Comparison of ENCODE assay signal across 22 mouse cellular contexts in genomic region chr12:73521238-73521841, GRCm38 (mm10). TPM values are rescaled to one million over a fixed set of nuclear protein-coding genes. Genes with fewer than 3 reads are reported as not detected.
DNase-seq lines count a peak whose midpoint lies in the region; ATAC-seq lines count a peak whose summit lies in the region.
"Had no signal": no experiment of that assay in that cellular context is flagged by ENCODE, and none has a peak within 500 bp of the region (broad histone marks: within the 10 kb centered on the region; RNA-seq: fewer than 3 reads in every experiment).

No protein-coding gene starts in this region.

- H3K27me3 ChIP-seq in kidney, embryonic 14.5 days (ENCODE audit: control insufficient read depth, insufficient read depth, low read length): no peaks in the 10 kb centered on the region; the same call in none of the 2 replicates
- H3K27me3 ChIP-seq in embryonic facial prominence, embryonic 12.5 days: 0 out of 2 replicates have a peak, but pooled peaks cover 7% of the 10 kb centered on the region
- peaks cover 62% of the 10 kb centered on the region for H3K27me3 ChIP-seq in limb, embryonic 13.5 days

- H3K9me3 ChIP-seq in kidney, embryonic 14.5 days (ENCODE audit: control insufficient read depth, low read length): no peaks in the 10 kb centered on the region
- no peaks in the 10 kb centered on the region for H3K9me3 ChIP-seq in embryonic facial prominence, embryonic 12.5 days
- H3K9me3 ChIP-seq in limb, embryonic 13.5 days: peaks cover 4% of the 10 kb centered on the region; the same call in 1 of the 2 replicates
- H3K9me3 ChIP-seq: hindbrain, embryonic 12.5 days; midbrain, embryonic 10.5 days had no signal

- H3K36me3 ChIP-seq in kidney, embryonic 14.5 days (ENCODE audit: control insufficient read depth, insufficient read depth, low read length): no peaks in the 10 kb centered on the region
- no peaks in the 10 kb centered on the region for H3K36me3 ChIP-seq in embryonic facial prominence, embryonic 12.5 days
- H3K36me3 ChIP-seq in limb, embryonic 13.5 days: no peaks in the 10 kb centered on the region
- H3K36me3 ChIP-seq: hindbrain, embryonic 12.5 days; midbrain, embryonic 10.5 days had no signal

- no peak overlapping the region for H3K27ac ChIP-seq in kidney, embryonic 14.5 days (ENCODE audit: low read depth, low read length)
- 0 out of 2 replicates have a peak overlapping the region, but pooled peaks have one; percentile 1 for H3K27ac ChIP-seq in embryonic facial prominence, embryonic 12.5 days
- no peak overlapping the region; the same call in 1 of the 2 replicates for H3K27ac ChIP-seq in limb, embryonic 13.5 days
- H3K27ac ChIP-seq: hindbrain, embryonic 12.5 days; liver, embryonic 14.5 days; midbrain, embryonic 10.5 days had no signal

- no peak overlapping the region for H3K9ac ChIP-seq in kidney, embryonic 14.5 days (ENCODE audit: low read depth, low read length)
- no peak overlapping the region for H3K9ac ChIP-seq in embryonic facial prominence, embryonic 12.5 days
- no peak overlapping the region for H3K9ac ChIP-seq in limb, embryonic 13.5 days
- H3K9ac ChIP-seq: hindbrain, embryonic 12.5 days; liver, embryonic 14.5 days had no signal

- DNase-seq in kidney, postnatal 36 days: no peak
- DNase-seq in embryo, embryonic 10.5 days (ENCODE audit: low spot score): peak; percentile 79
- DNase-seq in liver: no peak
- no peak for DNase-seq in layer of hippocampus, postnatal 25 days (ENCODE audit: extremely low spot score in 1 of 2, low spot score in 1 of 2)
- no peak for DNase-seq in ovary, adult 18-20 months (ENCODE audit: low spot score)
- DNase-seq: adrenal gland, postnatal 25 days; B cell, adult 2 months; cerebellum, adult 8-10 months; heart, adult 18-20 months; layer of hippocampus, postnatal 36 days; lung, postnatal 14 days; right cerebral cortex, postnatal 4 days; thymus, adult 18-20 months had no signal

- H3K4me1 ChIP-seq in kidney, embryonic 14.5 days (ENCODE audit: control insufficient read depth, insufficient read depth, low read length): no peaks in the 10 kb centered on the region
- peaks cover 46% of the 10 kb centered on the region for H3K4me1 ChIP-seq in embryonic facial prominence, embryonic 12.5 days
- H3K4me1 ChIP-seq in limb, embryonic 13.5 days: peaks cover 65% of the 10 kb centered on the region

- no peak for ATAC-seq in kidney, embryonic 14.5 days (ENCODE audit: low FRiP score, low TSS enrichment)
- ATAC-seq in embryonic facial prominence, embryonic 12.5 days (ENCODE audit: insufficient number of reproducible peaks, insufficient read depth, low FRiP score, low TSS enrichment): no peak
- ATAC-seq in limb, embryonic 13.5 days (ENCODE audit: low FRiP score, low read depth): peak; percentile 37; the same call in 1 of the 2 replicates
- ATAC-seq: intestine, embryonic 16.5 days had no signal

- H3K4me3 ChIP-seq in kidney, embryonic 14.5 days (ENCODE audit: low read length): no peak overlapping the region
- H3K4me3 ChIP-seq in embryonic facial prominence, embryonic 12.5 days: no peak overlapping the region
- H3K4me3 ChIP-seq in limb, embryonic 13.5 days: no peak overlapping the region
- H3K4me3 ChIP-seq: hindbrain, embryonic 12.5 days; midbrain, embryonic 10.5 days had no signal

- peak overlapping the region; percentile 11; the same call in 1 of the 2 replicates for H3K4me2 ChIP-seq in kidney, embryonic 14.5 days (replicated peaks; ENCODE audit: low read depth, low read length)
- peak overlapping the region; percentile 21; the same call in 1 of the 2 replicates for H3K4me2 ChIP-seq in embryonic facial prominence, embryonic 12.5 days (replicated peaks)
- peak overlapping the region; percentile 44 for H3K4me2 ChIP-seq in limb, embryonic 13.5 days (replicated peaks)
- H3K4me2 ChIP-seq: hindbrain, embryonic 12.5 days had no signal

- 30% methylated on average over 15 of the region's 15 CpGs for WGBS in kidney, embryonic 14.5 days
- 16% methylated on average over 15 of the region's 15 CpGs for WGBS in embryonic facial prominence, embryonic 12.5 days
- 12% methylated on average over 15 of the region's 15 CpGs for WGBS in limb, embryonic 13.5 days

RNA-seq across cellular contexts. Expression of gene Tmem30b, which starts 24.9 kb away (rescaled TPM):
- 5.8 and 9.6 TPM in 2 replicates for polyA plus RNA-seq in kidney, embryonic 14.5 days (2014; fragmentation: Nextera tagmentation; extraction: Ambion mirVana)
- 15.2 and 16.0 TPM in 2 replicates for polyA plus RNA-seq in embryonic facial prominence, embryonic 12.5 days (2016; fragmentation: Nextera tagmentation; extraction: Ambion mirVana)
- 18.2 and 19.2 TPM in 2 replicates for polyA plus RNA-seq in limb, embryonic 13.5 days (2015; fragmentation: Nextera tagmentation; extraction: Ambion mirVana)
- total RNA-seq in layer of hippocampus, postnatal 25 days (2021): under 1 TPM in 1 of 2 experiments, not detected in 1; 0.12 TPM
- total RNA-seq: adrenal gland, postnatal 25 days; layer of hippocampus, postnatal 36 days; left cerebral cortex, postnatal 25 days; monocyte, adult 5-6 weeks had no signal
